Mouse (Mus musculus) heart, adult 9 months (tissue): ENCODE measurements at regions not wholly inside any gene's neighbourhood (a gene's known extent, or its start where the extent isn't known, plus 50 kb on each side); places are given as distances from the start of the nearest gene placed in this dataset.

Experiments
- DNase-seq, 2 experiments: peaks; one replicate each; pipeline ENCODE4 v3.0.0; 2022; ENCODE audit warnings: low spot score in 2 of 2

- DNase-seq: no peak
Measured at GRCm38 (mm10) chr15:95714408-95714807, 58.6 kb upstream of the Dbx2 start.

GRCm38 (mm10) chr15:95715941-95716340 lies 60.2 kb upstream of the Dbx2 start:
- DNase-seq: no peak

DNA sequence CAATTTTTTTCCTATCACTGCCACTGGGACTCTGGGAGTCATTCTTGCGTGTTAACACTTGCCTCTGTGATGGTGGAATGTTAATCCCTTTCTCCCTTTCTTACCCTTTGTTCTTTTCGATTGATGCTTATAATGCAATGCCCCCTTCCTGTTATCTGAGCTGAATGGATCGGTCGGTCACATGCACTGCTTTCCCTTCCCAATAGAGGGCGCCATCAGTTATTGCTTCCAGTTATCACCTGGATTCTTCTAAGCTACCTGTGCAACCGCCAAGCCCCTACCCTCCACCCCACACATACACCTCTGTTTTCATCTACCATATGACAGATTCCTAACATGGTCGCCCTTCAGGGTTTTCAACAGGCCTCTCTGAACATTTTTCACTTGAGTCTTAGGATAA lies 66.9 kb upstream of the Ano6 start:
- no peak for DNase-seq

- peak; percentile 17 to 21 for DNase-seq
Measured at GRCm38 (mm10) chr15:95725866-95726265, 64.8 kb upstream of the Ano6 start.

DNA sequence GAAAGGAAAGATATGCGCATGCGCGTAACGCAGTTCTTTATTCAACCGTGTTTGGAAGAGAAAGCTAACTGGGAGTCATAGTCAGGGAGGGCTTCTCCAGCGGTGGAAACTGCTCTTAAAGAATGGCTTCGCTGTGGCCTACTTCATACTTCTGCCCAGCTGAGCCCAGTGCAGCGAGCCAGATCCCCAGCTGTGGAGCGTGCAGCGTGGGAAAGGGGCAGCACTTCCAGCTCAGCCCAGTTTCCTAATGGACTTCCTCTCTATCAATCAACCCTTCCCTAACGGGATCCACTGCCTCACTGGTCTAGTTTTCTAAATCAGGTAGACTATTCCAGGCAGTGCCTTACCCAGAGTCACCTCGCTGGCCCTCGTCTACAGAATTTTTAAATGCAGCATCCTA lies 64.1 kb upstream of the Ano6 start:
- DNase-seq: peak; percentile 27 to 48

DNA sequence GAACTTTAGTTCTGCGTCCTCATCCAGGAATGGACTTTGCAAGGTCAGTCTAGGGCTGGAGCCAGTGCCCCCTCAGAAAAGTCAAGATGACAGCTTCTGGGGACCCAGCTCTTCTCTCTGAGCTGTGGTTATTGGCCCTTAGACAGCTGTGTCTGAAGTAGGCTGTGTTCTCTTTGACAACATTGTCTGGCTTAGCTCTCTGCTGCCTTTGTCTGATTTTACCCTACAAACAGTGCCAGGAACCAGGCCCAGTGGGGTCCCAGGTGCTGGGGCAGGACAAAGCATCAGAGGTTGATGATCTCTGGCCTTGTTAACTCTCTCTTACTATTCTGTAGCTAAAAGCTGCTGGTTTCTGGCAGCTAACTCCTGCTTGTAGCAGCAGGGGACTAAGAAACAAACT lies 54.9 kb upstream of the Ano6 start:
- no peak for DNase-seq
